Mouse (Mus musculus) midbrain, embryonic 16.5 days (tissue): ENCODE measurements around the gene Polr2e. TPM values are rescaled to one million over a fixed set of nuclear protein-coding genes. Genes with fewer than 3 reads are reported as not detected.

Experiments used
- ATAC-seq: fragments of 200-750 bp; cut with Nextera tagmentation; 2 replicates; pipeline ENCODE4 v1.8.0; 2017; ENCODE audit warnings: moderate TSS enrichment
- H3K27ac ChIP-seq: fragments of 300-500 bp; sonication (generic); 2 replicates; pipeline ENCODE4 v1.5.1; 2014; ENCODE audit warnings: mild to moderate bottlenecking, low read length, mixed read lengths
- H3K27me3 ChIP-seq: fragments of 300-500 bp; sonication (generic); 2 replicates; pipeline ENCODE4 v1.6.1; 2014; ENCODE audit warnings: low read depth, low read length, mixed read lengths; ENCODE audit not compliant: control insufficient read depth, insufficient read depth
- H3K36me3 ChIP-seq: fragments of 300-500 bp; sonication (generic); 2 replicates; pipeline ENCODE4 v1.6.1; 2014; ENCODE audit warnings: mild to moderate bottlenecking, low read length, moderate library complexity, mixed read lengths; ENCODE audit not compliant: control insufficient read depth, insufficient read depth
- H3K4me1 ChIP-seq: fragments of 300-500 bp; sonication (generic); 2 replicates; pipeline ENCODE4 v1.6.1; 2014; ENCODE audit warnings: mild to moderate bottlenecking, low read length, mixed read lengths; ENCODE audit not compliant: control insufficient read depth, insufficient read depth
- H3K4me2 ChIP-seq: fragments of 300-500 bp; sonication (generic); 2 replicates; pipeline ENCODE4 v1.6.1; 2014; ENCODE audit warnings: mild to moderate bottlenecking, low read length, mixed read lengths
- H3K4me3 ChIP-seq: fragments of 300-500 bp; sonication (generic); 2 replicates; pipeline ENCODE4 v1.5.1; 2014; ENCODE audit warnings: low read depth, mild to moderate bottlenecking, low read length, moderate library complexity, mixed read lengths
- H3K9ac ChIP-seq: fragments of 300-500 bp; sonication (generic); 2 replicates; pipeline ENCODE4 v1.6.1; 2014; ENCODE audit warnings: low read depth, low read length, mixed read lengths
- H3K9me3 ChIP-seq: fragments of 300-500 bp; sonication (generic); replicated peaks from 2 replicates; pipeline ENCODE4 v1.6.1; 2014; ENCODE audit warnings: mild to moderate bottlenecking, low read length, mixed read lengths; ENCODE audit not compliant: control insufficient read depth, poor library complexity, severe bottlenecking
- WGBS: fragments of 180-500 bp; shearing (Covaris S2); extraction: QIAGEN DNeasy Blood & Tissue Kit; methylation state at CpG from one replicate; pipeline ENCODE4 v1.1.7; 2014; 5-methylcytosine and 5-hydroxymethylcytosine counted together
- polyA plus RNA-seq: library from polyadenylated mRNA; unstranded; fragments of >200 nt; fragmentation: Nextera tagmentation; extraction: Ambion mirVana; gene quantifications from 2 replicates; pipeline ENCODE4 v1.2.1, GENCODE M21; 2015

The Polr2e gene
- polyA plus RNA-seq, 1 experiment from 2014 or later, result 131 TPM

GRCm38 (mm10) chr10:80024229-80025043 lies 15.2 kb downstream of the Polr2e start:
- Histone ChIP-seq H3K9ac (no peak overlapping the region), H3K4me1 (no peaks in the 10 kb centered on the region), H3K27ac (no peak overlapping the region), H3K9me3 (no peaks in the 10 kb centered on the region), H3K36me3 (no peaks in the 10 kb centered on the region), H3K4me2 (no peak overlapping the region), H3K4me3 (no peak overlapping the region), H3K27me3 (peaks cover 6% of the 10 kb centered on the region)
- no peak for ATAC-seq
- 79% methylated on average over 15 of the region's 15 CpGs for WGBS

DNA sequence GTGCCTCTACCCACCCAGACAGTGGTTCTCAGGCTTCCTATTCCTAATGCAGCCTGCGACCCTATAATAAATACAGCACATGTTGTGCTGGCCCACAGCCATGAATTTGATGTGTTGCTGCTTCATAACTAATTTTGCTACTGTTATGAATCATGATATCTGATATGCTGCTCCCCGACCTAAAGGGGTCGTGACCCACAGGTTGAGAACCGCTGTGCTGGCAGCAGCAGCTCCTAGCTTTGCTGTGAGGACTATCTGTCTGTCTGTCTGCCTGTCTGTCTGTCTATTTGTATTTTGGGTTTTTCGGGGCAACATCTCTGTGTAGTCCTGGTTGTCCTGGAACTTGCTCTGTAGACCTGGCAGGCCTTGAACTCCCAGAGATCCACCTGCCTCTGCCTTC lies 15.8 kb downstream of the Polr2e start:
- H3K4me2 ChIP-seq, result no peak overlapping the region
- no peak for ATAC-seq
- H3K27ac ChIP-seq, result no peak overlapping the region
- 85% methylated on average over 5 of the region's 5 CpGs for WGBS
- H3K27me3 ChIP-seq, result peaks cover 11% of the 10 kb centered on the region
- H3K9ac ChIP-seq, result no peak overlapping the region
- H3K9me3 ChIP-seq, result no peaks in the 10 kb centered on the region
- no peak overlapping the region for H3K4me3 ChIP-seq
- no peaks in the 10 kb centered on the region for H3K36me3 ChIP-seq
- H3K4me1 ChIP-seq, result no peaks in the 10 kb centered on the region

DNA sequence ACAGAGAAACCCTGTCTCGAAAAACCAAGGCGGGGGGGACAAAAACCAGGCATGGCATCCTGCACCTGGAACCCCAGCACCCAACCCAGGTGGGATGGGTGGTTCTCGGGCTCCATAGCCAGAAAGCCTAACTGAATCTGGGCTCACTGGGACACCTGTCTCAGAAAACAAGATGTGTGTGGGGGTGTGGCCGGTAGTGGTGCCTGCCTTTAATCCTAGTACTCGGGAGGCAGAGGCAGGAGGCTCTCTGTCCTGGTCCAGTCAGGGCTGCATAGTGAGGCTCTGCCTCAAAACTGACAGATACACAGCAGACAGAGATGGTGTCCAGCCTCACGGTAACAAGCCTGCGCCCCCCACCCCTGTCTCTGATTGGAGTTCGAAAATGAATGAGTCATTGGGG lies 16.8 kb downstream of the Polr2e start:
- Histone ChIP-seq H3K4me2 (no peak overlapping the region), H3K27ac (no peak overlapping the region), H3K27me3 (peaks cover 15% of the 10 kb centered on the region), H3K36me3 (no peaks in the 10 kb centered on the region), H3K9ac (no peak overlapping the region), H3K4me3 (no peak overlapping the region), H3K4me1 (no peaks in the 10 kb centered on the region), H3K9me3 (no peaks in the 10 kb centered on the region)
- no peak for ATAC-seq
- WGBS, result 97% methylated on average over 8 of the region's 8 CpGs

- no peak overlapping the region for H3K27ac ChIP-seq
- no peak overlapping the region for H3K4me3 ChIP-seq
- no peak for ATAC-seq
- peaks cover 19% of the 10 kb centered on the region for H3K27me3 ChIP-seq
- H3K4me2 ChIP-seq, result no peak overlapping the region
- H3K9me3 ChIP-seq, result no peaks in the 10 kb centered on the region
- 92% methylated on average over 12 of the region's 12 CpGs for WGBS
- no peaks in the 10 kb centered on the region for H3K36me3 ChIP-seq
- no peak overlapping the region for H3K9ac ChIP-seq
- H3K4me1 ChIP-seq, result no peaks in the 10 kb centered on the region
These were observed 17.4 kb downstream of the Polr2e start for GRCm38 (mm10) chr10:80022164-80022563.

- H3K4me2 ChIP-seq, result no peak overlapping the region
- WGBS, result 90% methylated on average over 13 of the region's 13 CpGs
These were observed 18.3 kb downstream of the Polr2e start for GRCm38 (mm10) chr10:80021320-80021641.

GRCm38 (mm10) chr10:80020603-80021319 lies 18.8 kb downstream of the Polr2e start:
- WGBS, result 82% methylated on average over 18 of the region's 18 CpGs
- Histone ChIP-seq H3K4me2 (no peak overlapping the region), H3K27me3 (peaks cover 20% of the 10 kb centered on the region), H3K27ac (no peak overlapping the region), H3K9me3 (no peaks in the 10 kb centered on the region), H3K4me3 (no peak overlapping the region), H3K36me3 (no peaks in the 10 kb centered on the region), H3K4me1 (no peaks in the 10 kb centered on the region), H3K9ac (no peak overlapping the region)
- ATAC-seq, result no peak

More at GRCm38 (mm10) chr10:80021320-80021641, 18.3 kb downstream of the Polr2e start:
- Histone ChIP-seq H3K9ac (no peak overlapping the region), H3K27me3 (peaks cover 19% of the 10 kb centered on the region), H3K4me1 (no peaks in the 10 kb centered on the region), H3K9me3 (no peaks in the 10 kb centered on the region), H3K4me3 (no peak overlapping the region), H3K36me3 (no peaks in the 10 kb centered on the region), H3K27ac (no peak overlapping the region)
- ATAC-seq, result no peak

- no peak for ATAC-seq
- 27% methylated on average over 11 of the region's 11 CpGs for WGBS
- Histone ChIP-seq H3K4me3 (no peak overlapping the region), H3K27me3 (peaks cover 24% of the 10 kb centered on the region), H3K4me2 (no peak overlapping the region), H3K9ac (no peak overlapping the region), H3K4me1 (no peaks in the 10 kb centered on the region), H3K36me3 (no peaks in the 10 kb centered on the region), H3K9me3 (no peaks in the 10 kb centered on the region), H3K27ac (no peak overlapping the region)
These were observed 19.4 kb downstream of the Polr2e start for GRCm38 (mm10) chr10:80020191-80020590.

DNA sequence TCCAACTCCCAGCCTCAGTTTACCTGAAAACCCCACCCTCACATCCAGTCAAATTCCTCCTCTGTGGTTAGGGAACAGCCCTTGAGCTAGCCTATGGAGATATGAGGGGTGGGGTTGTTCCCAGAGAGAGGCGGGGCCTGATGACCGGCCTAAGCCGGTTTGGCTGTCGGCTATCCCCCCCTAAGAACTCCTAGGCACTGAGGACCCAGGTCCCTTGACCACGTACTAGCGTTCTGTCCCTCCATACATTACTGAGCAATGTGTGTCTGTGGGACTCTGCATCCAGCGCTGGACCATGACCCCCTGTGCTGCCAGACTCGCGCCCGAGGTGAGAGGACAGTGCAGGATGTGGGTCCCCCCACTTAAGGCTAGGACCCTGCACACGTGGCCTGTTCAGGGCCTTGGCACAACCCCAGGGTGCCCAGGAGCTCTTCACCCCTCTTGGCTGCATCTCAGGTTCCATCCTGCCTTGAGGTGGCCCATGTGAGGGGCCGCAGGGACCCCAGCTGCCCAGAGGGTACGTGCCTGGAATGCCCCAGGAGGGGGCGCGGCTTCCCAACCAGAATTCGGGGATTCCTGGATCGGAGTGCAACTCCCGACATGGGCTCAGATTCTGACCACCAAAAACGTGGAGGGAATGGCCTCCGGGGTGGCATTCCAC lies 20.0 kb downstream of the Polr2e start:
- Histone ChIP-seq H3K9me3 (no peaks in the 10 kb centered on the region), H3K4me2 (no peak overlapping the region), H3K9ac (no peak overlapping the region)

More for the DNA sequence above, 20.0 kb downstream of the Polr2e start:
- 8% methylated on average over 20 of the region's 20 CpGs for WGBS
- H3K27me3 ChIP-seq, result peaks cover 28% of the 10 kb centered on the region
- H3K4me3 ChIP-seq, result no peak overlapping the region
- H3K27ac ChIP-seq, result no peak overlapping the region
- H3K36me3 ChIP-seq, result no peaks in the 10 kb centered on the region
- no peak for ATAC-seq
- no peaks in the 10 kb centered on the region for H3K4me1 ChIP-seq
